Mouse (Mus musculus) left cerebral cortex, postnatal 25 days (tissue): ENCODE measurements around the gene Exoc5. TPM values are rescaled to one million over a fixed set of nuclear protein-coding genes. Genes with fewer than 3 reads are reported as not detected.
A peak's percentile ranks its signal among the peaks of the same experiment; 100 is the strongest.
"Not testable (repeated sequence)": the region's sequence is repeated elsewhere in the genome, so short reads cannot be mapped to it uniquely, and the experiment has no call there.

Experiments
- DNase-seq, 2 experiments: peaks; one replicate each; pipeline ENCODE4 v3.0.0; 2022; ENCODE audit warnings: low spot score in 2 of 2, mixed read lengths in 1 of 2
- intact Hi-C: fragments of 180-260 bp; cut with DNase I; formaldehyde crosslinking; loops from one replicate; pipeline ENCODE4 v1.15.1; 2025
- total RNA-seq, 2 experiments: library from RNA; stranded (reverse); gene quantifications; 2 replicates each; pipeline ENCODE4 v1.2.3; 2021

The Exoc5 gene
- total RNA-seq = 10 to 100 TPM; 59.7 to 60.6 TPM

GRCm38 (mm10) chr14:49066274-49066823, at the start of gene Exoc5:
Exoc5 (minus strand) TSS chr14:49066653.
- peak; percentile 98 for DNase-seq
- intact Hi-C loops = loop anchor here (1.0 kb wide), 1 partner anchor 106 kb away; the partner anchor contains the start of gene Naa30

- intact Hi-C loops, DNase-seq: not testable (repeated sequence)
Observed at GRCm38 (mm10) chr14:49091755-49092154, 25.3 kb upstream of the Exoc5 start.

- intact Hi-C loops = no loop called here
- no peak for DNase-seq
Observed at GRCm38 (mm10) chr14:49091277-49091676, 24.8 kb upstream of the Exoc5 start.

- no peak for DNase-seq
- intact Hi-C loops = no loop called here
Observed at GRCm38 (mm10) chr14:49090102-49090501, 23.6 kb upstream of the Exoc5 start.

GRCm38 (mm10) chr14:49089461-49090058, 23.1 kb upstream of the Exoc5 start:
- no peak for DNase-seq
- intact Hi-C loops = no loop called here

- intact Hi-C loops = no loop called here
- DNase-seq = no peak
Observed at GRCm38 (mm10) chr14:49088155-49089048, 21.9 kb upstream of the Exoc5 start.

GRCm38 (mm10) chr14:49086522-49086921, 20.1 kb upstream of the Exoc5 start:
- no peak for DNase-seq
- intact Hi-C loops = no loop called here

- intact Hi-C loops = no loop called here
- no peak for DNase-seq
Observed at GRCm38 (mm10) chr14:49078820-49079219, 12.4 kb upstream of the Exoc5 start.

- DNase-seq = no peak
- intact Hi-C loops = no loop called here
Observed at GRCm38 (mm10) chr14:49074361-49074760, 7.9 kb upstream of the Exoc5 start.

- peak in 1 of 2 experiments; percentile 73 for DNase-seq
- intact Hi-C loops = no loop called here
Observed at GRCm38 (mm10) chr14:49073896-49074295, 7.4 kb upstream of the Exoc5 start.

- peak in 1 of 2 experiments; percentile 45 for DNase-seq
- intact Hi-C loops = no loop called here
Observed at GRCm38 (mm10) chr14:49072837-49073236, 6.4 kb upstream of the Exoc5 start.

GRCm38 (mm10) chr14:49065529-49066273, 752 bp downstream of the Exoc5 start, which contains the start of gene Ap5m1:
Ap5m1 (plus strand) TSS chr14:49066097.
- peak in 1 of 2 experiments; percentile 30 for DNase-seq
- intact Hi-C loops = loop anchor here (1.0 kb wide), 1 partner anchor 107 kb away; the partner anchor contains the start of gene Naa30

GRCm38 (mm10) chr14:49063838-49064237, 2.6 kb downstream of the Exoc5 start:
- DNase-seq = no peak
- intact Hi-C loops = no loop called here

GRCm38 (mm10) chr14:49049492-49049891, 17.0 kb downstream of the Exoc5 start:
- intact Hi-C loops = no loop called here
- no peak for DNase-seq

- DNase-seq = peak in 1 of 2 experiments; percentile 74
- intact Hi-C loops = no loop called here
Observed at GRCm38 (mm10) chr14:49045610-49046009, 20.8 kb downstream of the Exoc5 start.

- intact Hi-C loops = no loop called here
Observed at GRCm38 (mm10) chr14:49028991-49029390, 37.5 kb downstream of the Exoc5 start.

GRCm38 (mm10) chr14:49027779-49028368, 38.6 kb downstream of the Exoc5 start:
- intact Hi-C loops = no loop called here
- no peak for DNase-seq

More at GRCm38 (mm10) chr14:49028991-49029390, 37.5 kb downstream of the Exoc5 start:
- DNase-seq = no peak

- intact Hi-C loops = no loop called here
- no peak for DNase-seq
Observed at GRCm38 (mm10) chr14:49027040-49027778, 39.2 kb downstream of the Exoc5 start.

- no peak for DNase-seq
- intact Hi-C loops = no loop called here
Observed at GRCm38 (mm10) chr14:49019765-49020164, 46.7 kb downstream of the Exoc5 start.
